Mouse (Mus musculus): ENCODE data around the gene Man2a1. TPM values are rescaled to one million over a fixed set of nuclear protein-coding genes. Genes with fewer than 3 reads are reported as not detected.

Man2a1 gene
- polyA plus RNA-seq, 1 experiment from 2014 or later: 6.2 TPM

DNA sequence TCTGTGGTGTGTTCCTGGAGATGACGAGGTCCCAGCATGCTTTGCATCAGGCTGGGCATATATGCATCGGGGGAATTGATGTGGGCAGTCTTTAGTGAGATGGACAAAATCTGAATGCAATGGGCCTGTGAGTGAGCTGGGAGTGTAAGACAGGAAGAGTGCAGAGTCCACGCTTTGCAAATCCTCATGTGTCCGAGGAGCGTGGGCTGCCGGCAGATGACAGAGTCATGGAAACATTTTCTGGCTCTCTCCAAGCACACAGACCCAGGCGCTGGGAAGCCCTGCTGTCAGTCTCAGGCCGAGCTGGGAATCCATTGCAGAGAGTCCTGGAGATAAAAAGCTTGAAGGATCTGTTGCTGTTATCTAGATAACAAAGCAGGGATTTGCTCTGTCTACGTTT, 19.6 kb downstream of the Man2a1 start:
- WGBS: 74% methylated on average over 9 of the region's 9 CpGs
- Histone ChIP-seq H3K9me3 (no peaks in the 10 kb centered on the region), H3K4me2 (no peak overlapping the region), H3K27ac (no peak overlapping the region), H3K9ac (no peak overlapping the region), H3K4me1 (replicated peaks) (peaks cover 30% of the 10 kb centered on the region), H3K27me3 (no peaks in the 10 kb centered on the region), H3K4me3 (no peak overlapping the region), H3K36me3 (no peaks in the 10 kb centered on the region)
- no peak for ATAC-seq (ENCODE audit: low FRiP score)

- H3K4me2 ChIP-seq: no peak overlapping the region
- ATAC-seq (ENCODE audit: low FRiP score): peak; percentile 41; the same call in 1 of the 2 replicates
- H3K4me1 ChIP-seq (replicated peaks): peaks cover 29% of the 10 kb centered on the region
- H3K9me3 ChIP-seq: no peaks in the 10 kb centered on the region
- H3K9ac ChIP-seq: no peak overlapping the region
- H3K27me3 ChIP-seq: no peaks in the 10 kb centered on the region
- no peak overlapping the region for H3K27ac ChIP-seq
- 92% methylated on average over 3 of the region's 3 CpGs for WGBS
- peaks cover 4% of the 10 kb centered on the region; the same call in 1 of the 2 replicates for H3K36me3 ChIP-seq
- no peak overlapping the region for H3K4me3 ChIP-seq
These were observed 20.1 kb downstream of the Man2a1 start for GRCm38 (mm10) chr17:64620627-64621026.

- Histone ChIP-seq H3K9me3 (no peaks in the 10 kb centered on the region), H3K4me2 (no peak overlapping the region), H3K9ac (no peak overlapping the region), H3K27me3 (no peaks in the 10 kb centered on the region), H3K4me3 (no peak overlapping the region), H3K36me3 (peaks cover 4% of the 10 kb centered on the region; the same call in 1 of the 2 replicates), H3K27ac (0 out of 2 replicates have a peak overlapping the region, but pooled peaks have one; percentile 32), H3K4me1 (replicated peaks) (peaks cover 29% of the 10 kb centered on the region)
- peak; percentile 43; the same call in 1 of the 2 replicates for ATAC-seq (ENCODE audit: low FRiP score)
- WGBS: 29% methylated on average over 8 of the region's 8 CpGs
These were observed 20.7 kb downstream of the Man2a1 start for GRCm38 (mm10) chr17:64621226-64621625.

DNA sequence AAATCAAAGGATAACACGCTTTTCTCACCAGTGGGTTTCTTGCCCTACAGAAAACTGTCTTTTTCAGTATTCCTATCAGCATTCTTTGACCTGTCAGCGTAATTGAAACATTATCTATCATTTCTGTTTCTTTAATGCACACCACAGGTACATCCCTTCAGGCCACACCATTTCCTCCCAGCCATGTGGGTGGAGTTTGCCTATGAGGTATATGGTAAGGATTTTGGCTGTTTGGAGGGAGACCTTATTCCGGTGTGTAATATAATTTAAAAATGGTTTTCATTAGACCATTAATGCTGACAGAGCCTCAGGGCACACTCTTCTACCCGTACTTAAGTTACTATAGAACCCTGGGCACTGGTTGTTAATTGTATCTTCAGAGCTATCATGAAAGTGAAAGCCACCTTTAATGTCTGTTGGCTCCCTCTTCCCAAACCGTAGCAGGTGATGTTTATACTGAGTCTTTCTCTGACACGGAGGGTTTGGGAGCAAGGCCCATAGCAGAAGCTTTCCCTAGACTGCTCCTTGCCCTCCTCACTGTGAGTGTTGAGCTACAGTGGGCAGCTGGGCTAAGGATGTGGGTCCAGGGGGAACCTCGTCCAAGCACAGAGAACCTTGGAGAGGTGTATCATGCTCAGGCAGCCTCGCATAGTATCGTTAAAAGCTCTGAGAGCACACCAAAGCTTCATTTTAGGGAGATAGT, 21.3 kb downstream of the Man2a1 start:
- H3K9me3 ChIP-seq: no peaks in the 10 kb centered on the region
- no peaks in the 10 kb centered on the region for H3K27me3 ChIP-seq
- H3K4me1 ChIP-seq (replicated peaks): peaks cover 34% of the 10 kb centered on the region
- 84% methylated on average over 9 of the region's 9 CpGs for WGBS
- no peak overlapping the region for H3K4me3 ChIP-seq
- H3K4me2 ChIP-seq: no peak overlapping the region
- no peak overlapping the region for H3K9ac ChIP-seq
- peaks cover 4% of the 10 kb centered on the region; the same call in 1 of the 2 replicates for H3K36me3 ChIP-seq
- ATAC-seq (ENCODE audit: low FRiP score): no peak
- no peak overlapping the region; the same call in 1 of the 2 replicates for H3K27ac ChIP-seq

DNA sequence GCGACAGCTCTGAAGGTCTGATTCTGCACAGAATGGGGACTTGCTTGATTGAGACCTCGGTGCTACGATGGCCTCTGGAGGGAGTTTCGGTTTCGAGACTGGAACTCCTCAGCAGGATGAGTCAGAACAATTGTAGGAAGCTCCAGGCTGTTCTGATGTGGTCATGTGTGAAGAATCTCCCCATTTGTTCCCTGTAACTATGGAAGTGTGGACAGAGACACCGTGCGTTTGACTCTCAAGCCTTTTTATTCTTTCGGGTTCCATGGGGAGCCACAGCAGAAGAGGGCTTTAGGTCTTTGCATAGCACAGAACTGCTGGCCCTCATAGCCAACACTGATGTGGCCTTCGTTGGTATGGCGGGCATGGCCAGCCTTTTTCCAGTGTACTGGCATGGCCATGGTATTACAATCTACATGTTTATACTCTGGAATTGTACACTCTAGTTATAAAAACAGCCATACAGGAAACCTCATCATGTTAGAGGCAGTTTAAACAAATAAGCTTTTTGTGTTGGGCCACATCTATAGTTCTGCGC, 21.9 kb downstream of the Man2a1 start:
- WGBS: 50% methylated on average over 11 of the region's 11 CpGs
- no peaks in the 10 kb centered on the region for H3K27me3 ChIP-seq
- no peak overlapping the region for H3K27ac ChIP-seq

DNA sequence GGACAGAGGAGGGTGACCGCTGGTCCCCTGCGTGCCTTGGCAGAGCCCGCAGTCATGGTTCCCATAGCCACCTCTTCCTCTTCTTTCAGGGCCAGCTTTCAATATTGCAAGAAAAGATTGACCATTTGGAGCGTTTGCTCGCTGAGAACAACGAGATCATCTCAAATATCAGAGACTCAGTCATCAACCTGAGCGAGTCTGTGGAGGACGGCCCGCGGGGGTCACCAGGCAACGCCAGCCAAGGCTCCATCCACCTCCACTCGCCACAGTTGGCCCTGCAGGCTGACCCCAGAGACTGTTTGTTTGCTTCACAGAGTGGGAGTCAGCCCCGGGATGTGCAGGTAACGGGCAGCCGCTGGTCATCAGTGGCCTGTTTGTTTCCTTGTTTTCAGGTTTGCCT, 23.9 kb downstream of the Man2a1 start:
- Histone ChIP-seq H3K27me3 (no peaks in the 10 kb centered on the region), H3K9me3 (no peaks in the 10 kb centered on the region), H3K36me3 (peaks cover 4% of the 10 kb centered on the region; the same call in 1 of the 2 replicates), H3K9ac (no peak overlapping the region), H3K4me2 (no peak overlapping the region), H3K4me1 (replicated peaks) (peaks cover 44% of the 10 kb centered on the region), H3K27ac (no peak overlapping the region), H3K4me3 (no peak overlapping the region)
- 94% methylated on average over 15 of the region's 15 CpGs for WGBS
- ATAC-seq (ENCODE audit: low FRiP score): no peak

More for the DNA sequence above, 21.9 kb downstream of the Man2a1 start:
- H3K4me1 ChIP-seq (replicated peaks): peaks cover 40% of the 10 kb centered on the region
- H3K4me3 ChIP-seq: no peak overlapping the region
- H3K9me3 ChIP-seq: no peaks in the 10 kb centered on the region
- no peak overlapping the region for H3K9ac ChIP-seq
- ATAC-seq (ENCODE audit: low FRiP score): no peak; the same call in 1 of the 2 replicates
- peaks cover 4% of the 10 kb centered on the region; the same call in 1 of the 2 replicates for H3K36me3 ChIP-seq
- H3K4me2 ChIP-seq: no peak overlapping the region

GRCm38 (mm10) chr17:64628796-64629195, 28.3 kb downstream of the Man2a1 start:
- Histone ChIP-seq H3K9ac (no peak overlapping the region), H3K4me2 (no peak overlapping the region), H3K27me3 (no peaks in the 10 kb centered on the region), H3K36me3 (peaks cover 9% of the 10 kb centered on the region), H3K9me3 (no peaks in the 10 kb centered on the region), H3K4me1 (replicated peaks) (peaks cover 15% of the 10 kb centered on the region), H3K4me3 (no peak overlapping the region), H3K27ac (no peak overlapping the region)
- ATAC-seq (ENCODE audit: low FRiP score): no peak
- WGBS: 86% methylated on average over 5 of the region's 5 CpGs

GRCm38 (mm10) chr17:64629486-64629885, 28.9 kb downstream of the Man2a1 start:
- 81% methylated on average over 5 of the region's 5 CpGs for WGBS
- no peak for ATAC-seq (ENCODE audit: low FRiP score)
- peaks cover 9% of the 10 kb centered on the region for H3K36me3 ChIP-seq
- H3K4me2 ChIP-seq: no peak overlapping the region
- no peaks in the 10 kb centered on the region for H3K9me3 ChIP-seq
- H3K9ac ChIP-seq: no peak overlapping the region
- H3K27me3 ChIP-seq: no peaks in the 10 kb centered on the region
- H3K4me1 ChIP-seq (replicated peaks): peaks cover 15% of the 10 kb centered on the region
- no peak overlapping the region for H3K4me3 ChIP-seq
- no peak overlapping the region for H3K27ac ChIP-seq

GRCm38 (mm10) chr17:64630506-64630905, 30.0 kb downstream of the Man2a1 start:
- no peak for ATAC-seq (ENCODE audit: low FRiP score)
- H3K4me1 ChIP-seq (replicated peaks): peaks cover 15% of the 10 kb centered on the region
- H3K27me3 ChIP-seq: no peaks in the 10 kb centered on the region
- no peaks in the 10 kb centered on the region for H3K9me3 ChIP-seq
- no peak overlapping the region for H3K4me3 ChIP-seq
- no peak overlapping the region for H3K9ac ChIP-seq
- H3K36me3 ChIP-seq: peaks cover 6% of the 10 kb centered on the region
- no peak overlapping the region for H3K27ac ChIP-seq
- 96% methylated on average over 12 of the region's 12 CpGs for WGBS
- no peak overlapping the region for H3K4me2 ChIP-seq

DNA sequence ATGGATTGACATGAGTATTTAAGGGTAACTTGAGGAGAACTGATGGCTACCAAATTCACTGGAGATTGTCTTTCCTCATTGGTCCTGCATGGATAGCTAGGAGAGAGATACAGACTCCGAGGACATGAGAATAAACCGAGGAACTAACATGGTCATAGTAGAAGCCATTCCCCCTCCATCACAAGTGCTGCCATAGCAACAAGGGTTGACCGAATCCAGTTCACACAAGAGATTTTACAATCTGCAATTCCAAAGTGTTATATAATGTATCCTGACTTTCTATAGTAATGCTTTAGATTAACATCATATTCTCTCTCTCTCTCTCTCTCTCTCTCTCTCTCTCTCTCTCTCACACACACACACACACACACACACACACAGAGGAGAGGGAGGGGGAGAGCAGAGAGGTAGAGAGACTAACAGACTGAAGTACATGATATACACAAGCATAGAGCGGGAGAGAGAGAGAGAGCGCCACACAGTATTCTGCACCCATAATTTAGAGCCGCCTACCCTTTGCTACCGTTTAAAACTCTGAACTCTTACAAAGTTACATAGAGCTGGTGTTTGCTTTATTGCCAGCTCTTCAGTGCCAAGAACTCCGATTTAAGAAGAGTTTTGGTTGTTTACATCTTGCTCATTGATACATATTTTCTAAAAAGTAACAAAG, 37.5 kb downstream of the Man2a1 start:
- ATAC-seq (ENCODE audit: low FRiP score): no peak
- 74% methylated on average over 8 of the region's 8 CpGs for WGBS

GRCm38 (mm10) chr17:64641376-64641775, 40.8 kb downstream of the Man2a1 start:
- Histone ChIP-seq H3K36me3 (0 out of 2 replicates have a peak, but pooled peaks cover 9% of the 10 kb centered on the region), H3K4me1 (replicated peaks) (peaks cover 13% of the 10 kb centered on the region), H3K27me3 (no peaks in the 10 kb centered on the region), H3K9ac (no peak overlapping the region), H3K4me2 (no peak overlapping the region), H3K27ac (no peak overlapping the region), H3K9me3 (no peaks in the 10 kb centered on the region), H3K4me3 (no peak overlapping the region)
- 68% methylated on average over 3 of the region's 3 CpGs for WGBS
- no peak for ATAC-seq (ENCODE audit: low FRiP score)

More for the DNA sequence above, 37.5 kb downstream of the Man2a1 start:
- Histone ChIP-seq H3K4me2 (no peak overlapping the region), H3K36me3 (0 out of 2 replicates have a peak, but pooled peaks cover 9% of the 10 kb centered on the region), H3K27me3 (no peaks in the 10 kb centered on the region), H3K4me3 (no peak overlapping the region), H3K9ac (no peak overlapping the region), H3K9me3 (no peaks in the 10 kb centered on the region), H3K27ac (no peak overlapping the region), H3K4me1 (replicated peaks) (peaks cover 7% of the 10 kb centered on the region)

- H3K27ac ChIP-seq: no peak overlapping the region
- peaks cover 13% of the 10 kb centered on the region for H3K4me1 ChIP-seq (replicated peaks)
- no peaks in the 10 kb centered on the region for H3K9me3 ChIP-seq
- H3K27me3 ChIP-seq: no peaks in the 10 kb centered on the region
- H3K9ac ChIP-seq: no peak overlapping the region; the same call in 1 of the 2 replicates
- no peak overlapping the region for H3K4me3 ChIP-seq
- no peak overlapping the region for H3K4me2 ChIP-seq
- peak; percentile 43; the same call in 1 of the 2 replicates for ATAC-seq (ENCODE audit: low FRiP score)
- 27% methylated on average over 7 of the region's 7 CpGs for WGBS
- 0 out of 2 replicates have a peak, but pooled peaks cover 9% of the 10 kb centered on the region for H3K36me3 ChIP-seq
These were observed 43.1 kb downstream of the Man2a1 start for GRCm38 (mm10) chr17:64643644-64644043.

All from hindbrain, embryonic 13.5 days (tissue).